Mouse (Mus musculus): ENCODE measurements at regions not wholly inside any gene's neighbourhood (a gene's known extent, or its start where the extent isn't known, plus 50 kb on each side); places are given as distances from the start of the nearest gene placed in this dataset.

DNA sequence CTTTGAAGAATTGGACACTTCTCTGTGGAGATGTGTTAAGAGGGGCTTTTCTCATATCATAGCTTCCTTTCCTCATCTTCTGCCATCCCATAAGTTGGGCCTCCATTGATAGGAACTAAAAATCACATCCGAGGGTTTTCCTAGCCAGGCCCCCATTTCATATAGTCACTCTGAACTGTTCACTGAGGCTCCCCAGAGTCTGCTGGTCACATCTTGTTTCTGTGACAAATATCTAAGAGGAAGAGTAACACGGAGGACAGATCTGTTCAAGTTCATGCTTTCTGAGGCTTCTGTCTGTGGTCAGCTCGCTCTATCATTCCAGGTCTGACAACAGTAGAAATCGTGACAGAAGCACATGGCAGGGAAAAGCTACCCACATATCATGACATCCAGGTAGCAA lies 216.0 kb upstream of the Clint1 start:
- no peak for TF ChIP-seq ZC3H11A (IDR thresholded peaks at IDR 0.05; ENCODE audit: borderline replicate concordance, low read depth, low read length)
- no peak for TF ChIP-seq CHD2 (IDR thresholded peaks at IDR 0.05; ENCODE audit: low read depth, low read length)
- no peak for TF ChIP-seq MAFK (IDR thresholded peaks at IDR 0.05; ENCODE audit: insufficient read depth, low read depth, low read length)
- TF ChIP-seq ZNF384 (IDR thresholded peaks at IDR 0.05; ENCODE audit: low read depth, low read length), result no peak
- no peak for TF ChIP-seq HCFC1 (IDR thresholded peaks at IDR 0.05; ENCODE audit: borderline replicate concordance, insufficient read depth, low read length)
